Mouse (Mus musculus) frontal cortex, postnatal 36 days (tissue): ENCODE measurements around the gene Riok1.

Source experiments
- DNase-seq, 2 experiments: peaks; one replicate each; pipeline ENCODE4 v3.0.0; 2022; ENCODE audit warnings: low spot score in 2 of 2

The Riok1 gene

DNA sequence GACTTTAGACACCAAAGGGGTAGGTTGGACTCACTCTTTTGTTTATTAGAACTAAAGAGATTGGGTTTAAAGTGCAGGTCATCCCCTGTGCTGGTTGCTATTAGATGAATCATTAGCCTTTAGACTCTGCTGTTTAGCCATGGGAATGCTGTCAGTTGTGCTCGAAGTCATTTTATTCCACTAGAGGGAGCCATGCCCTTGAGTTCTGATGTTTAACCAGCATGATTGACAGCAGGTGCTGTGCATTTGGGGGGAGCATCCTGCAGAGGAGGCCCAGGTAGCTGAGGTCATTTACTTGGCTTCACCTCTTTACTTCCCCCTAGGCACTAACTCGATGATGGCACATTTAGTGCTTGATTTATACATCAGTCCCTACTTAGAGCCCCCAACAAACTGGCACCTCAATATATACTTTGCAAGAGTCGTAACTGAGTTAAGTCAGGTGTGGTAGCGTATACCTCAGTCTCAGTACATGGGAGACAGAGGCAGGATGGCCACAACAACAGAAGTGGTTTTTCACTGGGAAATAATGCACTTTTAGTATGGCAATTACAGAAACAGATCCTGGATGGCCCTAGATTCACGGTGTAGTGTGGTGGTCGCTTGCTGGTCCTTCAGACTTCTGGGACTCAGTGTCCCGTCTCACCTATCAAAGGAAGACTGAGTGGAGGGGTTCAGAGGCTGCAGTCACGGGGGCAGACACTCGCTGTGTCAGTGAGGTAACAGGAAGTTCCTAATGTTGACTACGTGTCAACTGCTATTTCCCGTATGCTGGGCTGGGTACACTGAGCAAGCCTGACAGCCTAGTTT is 28.3 kb downstream of the Riok1 start:
- peak; percentile 9 to 42 for DNase-seq

DNA sequence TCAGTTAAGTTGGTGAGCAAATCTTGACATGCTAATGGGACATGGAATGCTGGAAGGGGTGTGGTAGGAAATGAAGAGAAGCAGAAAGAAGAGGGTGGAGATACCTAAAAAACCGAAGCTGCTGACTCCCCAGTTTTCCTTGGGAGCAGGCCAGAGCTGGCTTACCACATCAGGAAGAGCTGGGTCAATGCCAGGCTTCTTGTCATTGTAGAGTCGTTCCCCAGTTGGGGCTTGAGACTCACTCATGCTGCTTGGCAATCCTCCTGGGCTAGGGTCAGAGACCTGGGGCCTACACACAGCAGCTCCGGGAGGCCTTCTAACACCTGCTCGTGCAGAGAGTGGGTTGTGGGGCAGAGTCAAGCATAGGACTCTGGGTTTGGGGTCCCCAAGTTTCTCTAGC is 34.1 kb downstream of the Riok1 start:
- DNase-seq, result no peak

DNA sequence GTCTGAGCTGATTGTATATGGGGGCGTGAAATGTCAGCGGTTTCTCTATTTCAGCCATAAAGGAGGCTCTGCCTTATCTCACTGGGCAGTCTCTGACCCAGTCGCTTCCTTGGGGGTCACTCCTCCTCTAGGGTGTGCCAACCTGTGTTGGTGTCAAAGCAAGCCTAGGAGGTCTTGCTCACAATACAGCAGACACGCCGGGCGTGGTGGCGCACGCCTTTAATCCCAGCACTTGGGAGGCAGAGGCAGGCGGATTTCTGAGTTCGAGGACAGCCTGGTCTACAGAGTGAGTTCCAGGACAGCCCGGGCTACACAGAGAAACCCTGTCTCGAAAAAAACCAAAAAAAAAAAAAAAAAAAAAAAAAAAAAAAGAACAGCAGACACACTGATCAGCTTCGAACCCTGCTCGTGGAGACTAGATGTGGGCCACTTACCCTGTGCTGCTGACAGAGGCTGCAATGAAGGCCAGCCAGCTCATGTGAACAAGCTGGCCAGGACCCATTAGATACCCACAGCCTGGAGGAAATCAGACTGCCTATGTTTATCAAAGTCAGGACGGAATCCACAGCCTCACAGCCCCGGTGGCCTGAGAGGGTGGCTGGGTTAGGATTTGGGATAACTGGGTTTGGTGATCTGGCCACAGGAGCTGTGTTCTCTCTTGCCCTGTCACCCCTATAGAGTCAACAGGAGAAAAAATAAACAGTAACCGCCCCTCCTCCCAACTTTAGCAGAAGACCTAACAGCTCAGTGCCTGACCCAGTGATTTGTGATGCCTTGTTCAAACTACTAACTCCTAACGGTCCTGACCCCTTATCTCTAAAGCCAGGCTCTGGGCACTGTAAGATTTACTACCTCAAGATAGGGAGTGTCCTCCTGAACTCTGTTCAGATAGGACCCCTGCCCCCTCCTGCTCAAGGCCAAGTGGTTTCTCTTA is 36.8 kb downstream of the Riok1 start:
- DNase-seq, result no peak

DNA sequence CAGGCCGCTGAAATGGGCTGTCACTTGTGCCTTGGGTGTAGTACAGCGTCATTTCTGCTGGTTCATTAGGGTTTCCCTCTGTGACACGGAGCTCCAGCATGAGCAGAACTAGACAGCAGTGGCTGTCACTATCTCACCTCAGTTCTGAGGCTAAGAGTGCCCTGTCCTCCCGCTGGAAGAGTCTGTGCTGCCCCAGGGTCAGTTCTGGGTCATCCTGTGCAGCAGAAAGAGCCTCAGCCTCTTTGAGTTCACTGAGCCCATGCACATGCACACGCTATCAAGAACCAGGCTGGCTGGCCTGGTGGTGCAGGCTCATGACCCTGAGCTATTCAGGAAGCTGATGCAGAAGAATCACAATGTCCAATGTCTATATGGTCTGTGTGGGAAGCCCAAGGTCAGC is 37.6 kb downstream of the Riok1 start:
- no peak for DNase-seq

DNA sequence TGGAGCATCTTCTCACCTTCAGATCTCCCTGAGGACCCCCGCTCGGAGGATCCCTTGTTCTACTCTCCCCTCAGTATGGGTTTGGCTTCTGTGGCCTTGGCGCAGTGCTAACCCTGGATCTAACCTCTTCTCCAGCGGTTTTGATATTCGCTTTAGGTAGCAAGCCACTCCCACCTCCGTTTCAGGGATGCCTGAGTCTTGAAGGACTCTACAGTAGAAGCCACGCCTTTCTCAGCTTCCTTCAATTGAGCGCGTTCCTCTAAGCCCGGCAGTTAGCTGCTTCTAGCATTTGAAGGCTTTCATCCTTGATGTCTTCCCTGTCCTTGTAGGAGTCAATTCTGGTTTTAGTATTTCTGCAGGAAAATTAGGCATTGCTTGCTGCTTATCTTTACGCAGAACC is 40.3 kb downstream of the Riok1 start:
- no peak for DNase-seq

DNA sequence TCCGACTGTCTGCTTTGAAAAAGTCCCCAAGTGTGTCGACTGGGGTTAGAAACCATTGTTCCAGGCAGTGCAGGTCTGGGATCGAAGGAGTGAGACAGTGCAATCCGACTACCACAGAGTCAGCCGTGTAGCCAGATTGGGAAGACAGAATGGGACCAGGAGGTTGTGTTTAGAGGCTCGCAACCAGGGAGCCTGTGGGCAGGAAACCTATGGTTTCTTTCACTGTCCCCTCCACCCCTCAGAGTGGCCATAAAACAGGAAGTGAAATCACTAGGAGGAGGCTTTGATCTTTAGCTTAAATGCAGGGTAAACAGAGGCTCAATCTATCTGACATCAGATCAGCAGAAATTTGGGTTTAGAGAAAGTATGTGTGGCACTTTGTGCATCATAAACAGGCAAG is 42.0 kb downstream of the Riok1 start:
- no peak for DNase-seq

DNA sequence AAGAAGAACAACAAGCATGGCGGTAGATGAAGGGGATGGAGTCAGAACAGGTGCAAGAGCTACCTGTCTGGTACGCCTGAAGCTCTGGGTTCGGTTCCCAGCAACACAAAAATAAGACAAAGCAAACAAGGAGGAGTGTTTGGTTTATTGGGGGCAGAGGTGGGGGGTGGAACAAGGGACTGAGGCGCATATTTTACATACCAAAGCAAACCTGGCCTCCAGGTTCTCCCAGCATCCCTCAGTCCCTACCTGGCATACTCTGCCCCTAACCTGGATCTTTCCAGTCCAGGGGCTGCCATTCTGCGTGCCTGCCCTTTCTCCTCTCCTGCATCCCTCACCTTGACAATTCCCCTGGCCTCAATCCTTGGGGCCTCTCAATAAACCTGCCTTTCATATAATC is 42.6 kb downstream of the Riok1 start:
- no peak for DNase-seq

DNA sequence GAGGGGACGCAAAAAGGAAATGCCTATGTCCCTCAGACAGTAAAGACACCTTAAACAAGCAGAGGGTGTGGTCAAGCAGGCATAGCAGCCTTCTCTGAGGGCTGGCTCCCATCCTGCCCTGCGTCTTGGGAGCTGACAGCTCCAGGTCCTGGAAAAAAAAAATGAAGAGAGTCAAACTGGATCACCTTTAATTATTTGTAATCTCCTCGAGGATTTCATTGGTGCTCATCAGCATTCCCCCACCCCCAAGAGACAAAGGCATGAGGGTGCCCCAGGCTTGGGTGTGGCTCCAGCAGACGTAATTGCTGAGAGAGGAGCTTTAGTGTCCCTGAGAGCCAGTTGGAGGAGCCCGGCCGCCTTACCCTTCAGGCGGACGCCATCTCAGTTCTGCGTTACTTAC is 43.2 kb downstream of the Riok1 start:
- DNase-seq, result no peak

DNA sequence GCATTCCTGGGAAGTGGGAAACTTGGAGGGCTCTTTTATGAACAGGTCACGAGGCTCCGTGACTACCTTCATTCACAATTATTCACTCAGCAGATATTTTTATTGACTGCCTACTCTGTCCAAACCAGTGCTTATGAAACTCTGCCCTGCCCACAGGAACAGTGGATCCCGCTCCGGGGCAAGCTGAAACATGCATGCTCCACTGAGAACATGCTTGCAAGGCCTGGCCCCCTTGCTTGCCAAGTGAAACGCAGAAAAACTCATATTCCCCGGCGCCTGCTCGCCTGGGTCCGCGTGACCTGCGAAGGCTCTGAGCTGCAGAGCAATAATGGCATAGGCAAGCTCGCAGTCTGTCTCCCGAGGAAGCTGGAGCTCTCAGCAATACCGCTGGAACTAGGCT is 43.9 kb downstream of the Riok1 start:
- no peak for DNase-seq

DNA sequence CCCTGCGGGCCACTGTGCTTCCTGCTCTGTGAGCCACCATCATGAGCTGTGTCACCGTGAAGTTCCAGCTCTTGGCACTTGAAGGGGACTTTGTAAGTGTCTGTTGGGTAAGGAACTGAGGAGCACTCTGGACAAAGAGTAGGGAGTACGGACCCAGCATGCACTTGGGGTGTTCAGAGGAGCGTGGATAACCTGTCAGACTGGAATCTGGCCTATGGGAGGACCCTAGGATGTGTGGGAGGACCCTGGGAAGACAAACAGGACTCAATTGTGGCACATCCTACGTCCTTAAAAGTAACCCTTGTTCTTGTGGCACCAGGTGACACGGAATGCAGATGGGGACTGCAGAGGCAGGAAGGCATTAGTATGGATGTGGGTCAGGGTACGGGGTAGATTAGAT is 44.4 kb downstream of the Riok1 start:
- no peak for DNase-seq

DNA sequence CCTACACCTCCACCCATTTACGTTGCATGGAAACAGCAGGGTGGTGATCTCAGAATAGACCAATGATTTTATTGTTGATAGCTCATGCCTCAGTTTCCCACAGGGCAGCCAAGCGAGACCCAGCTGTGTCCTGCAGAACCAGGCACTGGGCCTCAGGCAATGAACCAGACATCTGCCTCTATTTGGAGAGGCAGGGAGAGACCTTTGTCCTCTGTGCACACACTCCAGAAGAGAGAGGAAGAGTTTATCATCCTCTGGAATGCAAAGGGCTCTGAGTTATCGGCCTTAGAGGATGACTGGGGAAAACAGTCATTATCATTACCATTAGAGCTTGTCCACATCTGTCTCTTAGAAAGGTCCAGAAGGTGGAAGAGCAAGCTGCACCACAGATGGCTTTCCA is 49.9 kb downstream of the Riok1 start:
- no peak for DNase-seq

DNA sequence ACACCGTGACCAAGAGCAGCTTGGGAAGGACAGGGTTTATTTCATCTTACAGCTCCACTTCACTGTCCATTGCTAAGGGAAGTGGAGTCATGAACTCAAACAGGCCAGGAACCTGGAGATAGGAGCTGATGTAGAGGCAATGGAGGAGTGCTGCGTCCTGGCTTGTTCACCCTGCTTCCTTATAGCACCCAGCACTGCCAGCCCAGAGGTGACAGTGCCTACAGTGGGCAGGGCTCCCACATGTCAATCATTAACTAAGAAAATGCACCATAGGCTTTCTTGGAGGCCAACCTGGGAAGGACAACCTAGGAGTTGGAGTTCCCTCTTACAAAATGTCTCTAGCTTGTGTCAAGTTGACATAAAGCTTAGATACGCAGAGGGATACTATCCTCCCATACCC is 51.2 kb downstream of the Riok1 start:
- DNase-seq, result no peak

DNA sequence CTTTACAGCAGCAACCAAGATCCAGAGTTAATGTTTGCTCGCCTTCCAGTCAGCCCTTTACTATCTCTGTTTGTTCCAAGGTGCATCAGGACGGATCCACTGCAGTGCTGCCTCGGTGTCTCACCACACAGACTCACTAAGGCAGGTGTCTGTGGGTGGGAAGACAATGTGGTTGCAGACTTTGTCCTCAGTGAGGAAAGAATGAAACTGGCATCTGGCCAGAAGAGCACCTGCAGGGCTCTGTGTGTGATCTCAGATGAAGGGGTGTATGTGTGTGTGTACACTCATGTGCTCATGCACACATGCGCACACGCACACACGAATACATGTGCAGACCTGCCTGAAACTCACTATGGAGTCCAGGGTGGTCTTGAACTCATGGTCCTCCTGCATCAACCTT is 52.7 kb downstream of the Riok1 start:
- DNase-seq, result no peak

DNA sequence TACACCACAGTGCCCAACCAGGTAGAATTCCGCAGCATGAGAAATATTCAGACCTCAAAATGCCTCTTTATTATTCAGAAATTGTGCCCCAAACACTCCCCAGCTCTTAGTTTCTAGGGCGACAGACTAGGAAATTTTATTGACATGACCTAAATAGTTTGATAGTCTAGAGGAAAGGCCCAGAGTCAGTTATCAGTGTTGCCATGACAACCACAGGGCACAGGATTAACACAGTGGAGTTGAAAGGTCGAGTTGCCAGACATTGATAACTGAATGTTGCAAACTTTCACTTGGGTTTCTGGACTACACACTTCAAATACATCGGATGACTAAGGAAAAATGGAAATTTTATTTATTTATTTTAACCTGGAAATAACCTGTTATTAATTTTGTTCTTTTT is 53.1 kb downstream of the Riok1 start:
- DNase-seq, result no peak

DNA sequence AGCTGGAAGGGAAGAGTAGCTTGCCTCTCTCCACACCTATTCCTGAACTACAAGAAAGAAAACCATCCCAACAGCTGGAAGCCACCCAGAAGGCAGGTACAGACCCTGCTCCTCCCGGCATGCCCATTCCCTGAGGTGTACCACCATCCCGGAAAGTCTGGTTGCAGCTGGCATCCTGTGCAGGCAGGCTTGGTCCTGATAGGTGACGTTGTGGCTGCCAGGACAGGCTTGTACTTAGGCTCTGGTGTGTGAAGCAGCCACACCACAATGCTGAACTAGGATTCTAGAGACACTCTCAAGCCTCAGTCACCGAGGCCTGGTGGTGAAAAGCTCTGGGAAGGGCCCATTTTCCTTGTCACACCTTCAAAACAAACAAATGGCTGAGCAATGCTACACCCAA is 59.4 kb downstream of the Riok1 start:
- DNase-seq, result no peak

DNA sequence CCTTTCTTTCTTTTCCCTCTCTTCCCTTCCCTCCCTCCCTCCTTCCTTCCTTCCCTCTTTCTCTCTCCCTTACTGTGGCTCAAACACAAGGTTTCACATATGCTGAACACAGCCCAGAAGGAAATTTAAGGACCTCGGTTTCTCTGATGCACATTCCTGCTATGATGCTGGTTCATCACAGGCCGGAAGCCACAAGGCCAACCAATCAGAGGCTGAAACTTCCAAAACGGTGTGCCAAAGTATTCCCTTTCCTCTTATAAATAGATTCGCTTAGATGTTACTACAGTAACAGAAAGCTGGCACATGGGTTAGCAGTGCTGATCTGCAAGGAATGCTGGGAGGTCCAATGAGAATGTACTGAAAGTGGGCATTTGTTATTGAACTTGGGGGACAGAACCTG is 66.6 kb downstream of the Riok1 start:
- DNase-seq, result no peak

DNA sequence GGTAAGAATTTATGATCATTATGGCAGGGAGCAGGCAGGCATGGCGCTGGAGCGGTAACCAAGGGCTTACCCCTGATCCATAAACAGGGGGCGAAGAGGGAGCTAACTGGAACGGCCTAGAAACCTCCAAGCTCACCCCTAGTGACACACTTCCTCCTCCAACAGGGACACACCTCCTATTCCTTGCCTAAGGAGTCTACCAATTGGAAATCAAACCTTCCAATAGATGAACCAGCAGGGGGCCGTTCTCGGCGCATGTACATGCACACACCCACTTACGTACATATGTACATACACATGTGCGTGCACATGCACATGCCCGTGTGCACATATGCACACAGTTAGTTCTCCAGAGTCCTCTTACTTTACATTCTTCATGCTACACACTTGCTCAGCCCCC is 67.7 kb downstream of the Riok1 start:
- no peak for DNase-seq

DNA sequence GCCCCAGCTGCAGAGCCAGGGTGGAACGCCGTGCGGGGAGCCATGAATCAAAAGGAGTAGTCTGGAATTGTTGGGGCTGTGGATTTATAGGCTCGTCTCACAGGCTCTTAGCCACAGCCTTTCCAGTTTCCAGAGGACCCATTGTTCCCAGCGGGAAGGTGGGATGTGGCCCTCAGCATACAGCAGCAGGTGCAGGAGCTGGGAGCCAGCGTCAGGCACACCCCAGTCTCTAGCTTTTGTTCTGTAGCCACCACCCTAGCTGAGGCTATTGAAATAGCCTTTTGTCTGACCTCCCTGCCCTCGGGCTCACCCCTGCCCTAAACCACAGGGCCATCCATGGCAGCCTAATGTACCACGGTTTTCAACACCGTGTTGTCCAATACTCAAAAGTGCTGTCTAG is 72.3 kb downstream of the Riok1 start:
- no peak for DNase-seq
